Mouse (Mus musculus) spleen, postnatal 10 days (tissue): Measurements from ENCODE around the gene Tomm40.
"Not testable (repeated sequence)": the region's sequence is repeated elsewhere in the genome, so short reads cannot be mapped to it uniquely, and the experiment has no call there.

Experiments used
- DNase-seq, 2 experiments: peaks; one replicate each; pipeline ENCODE4 v3.0.0; 2021 to 2022; ENCODE audit warnings: low spot score in 2 of 2

Gene Tomm40

DNA sequence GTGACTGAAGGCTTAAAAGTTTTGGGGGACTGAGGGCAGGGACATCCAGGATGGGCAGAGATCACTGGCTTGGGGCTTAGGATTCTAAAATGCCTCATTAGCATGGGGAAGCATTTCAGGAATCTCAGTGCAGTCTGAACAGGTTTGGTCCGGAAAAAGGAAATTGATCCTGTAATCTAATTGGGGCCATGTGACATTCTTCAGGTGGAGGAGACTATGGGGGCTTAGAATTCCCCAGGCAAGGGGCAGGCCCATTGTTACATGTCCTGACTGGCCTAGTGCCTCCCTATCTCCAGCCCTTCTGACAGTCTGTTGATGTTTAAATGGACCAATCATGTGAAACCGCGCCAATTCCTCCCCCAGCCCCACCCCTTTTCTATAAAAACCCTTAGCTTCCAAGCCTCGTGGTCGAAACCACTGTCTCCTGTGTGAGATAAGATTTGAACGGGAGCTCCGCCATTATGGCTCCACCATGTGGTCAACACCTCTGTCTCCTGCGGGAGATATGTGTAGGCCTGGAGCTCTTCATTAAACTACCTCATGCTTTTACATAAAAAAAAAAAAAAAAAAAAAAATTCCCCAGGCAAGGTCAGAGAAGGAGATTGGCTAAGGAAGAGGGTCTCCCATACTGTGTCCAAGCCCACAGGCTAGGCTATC, 28.2 kb downstream of the Tomm40 start:
- not testable (repeated sequence) for DNase-seq

DNA sequence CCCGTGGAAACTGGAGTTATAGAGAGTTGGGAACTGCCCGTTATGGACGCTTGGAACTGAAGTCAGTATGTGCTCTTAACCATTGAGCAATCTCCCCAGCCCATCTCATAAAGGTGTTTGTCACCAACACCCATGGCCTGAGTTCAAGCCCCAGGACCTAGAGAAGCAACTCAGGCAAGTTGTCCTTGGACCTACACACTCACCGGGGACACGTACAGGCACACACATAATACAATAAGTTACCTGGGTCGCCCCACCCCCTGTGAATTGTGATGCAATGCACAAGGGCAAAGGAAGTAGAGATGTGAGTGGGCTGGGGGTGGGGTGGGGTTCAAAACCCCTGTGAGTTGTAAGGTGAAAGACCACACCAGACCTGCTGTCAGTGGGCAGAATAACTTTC, 28.7 kb downstream of the Tomm40 start:
- no peak for DNase-seq

DNA sequence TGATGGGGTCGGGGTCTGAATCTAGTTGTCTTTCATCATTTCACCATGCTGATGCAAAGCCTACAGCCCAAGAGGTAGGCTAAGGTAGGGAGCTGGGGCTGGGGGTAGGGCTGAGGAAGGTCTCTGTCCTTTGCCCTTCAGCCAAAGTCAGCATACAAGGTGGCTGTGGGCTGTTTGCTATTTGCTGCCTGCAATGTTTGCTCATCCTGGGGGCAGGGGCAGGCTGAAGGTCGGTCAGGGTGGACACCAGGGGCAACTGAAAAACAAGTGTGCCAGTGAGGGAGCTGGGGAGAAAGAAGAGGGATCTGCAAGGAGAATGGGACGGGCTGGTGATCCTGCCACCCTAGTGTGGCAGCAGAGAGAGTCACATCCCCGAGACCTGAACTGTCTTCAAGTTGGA, 29.9 kb downstream of the Tomm40 start:
- DNase-seq = no peak

DNA sequence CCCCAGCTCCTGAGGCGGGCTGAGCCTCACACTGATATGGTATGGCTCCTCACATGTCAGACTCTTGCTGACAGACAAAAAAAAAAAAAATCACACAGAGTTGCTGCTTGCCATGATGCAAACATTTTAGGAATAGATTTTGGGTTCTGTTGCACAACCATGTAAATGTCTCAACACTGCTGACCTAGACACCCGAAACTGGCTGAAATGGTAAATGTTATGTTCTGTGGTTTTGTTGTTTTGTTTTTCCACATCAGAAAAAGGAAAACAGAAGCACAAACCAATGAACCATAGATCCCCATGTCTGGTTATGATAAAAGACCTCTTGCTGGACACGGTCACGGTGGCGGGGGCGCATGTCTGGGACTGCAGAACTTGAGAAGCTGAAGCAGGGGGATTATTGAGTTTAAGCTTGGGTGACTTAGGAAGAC, 31.5 kb downstream of the Tomm40 start:
- DNase-seq = no peak

DNA sequence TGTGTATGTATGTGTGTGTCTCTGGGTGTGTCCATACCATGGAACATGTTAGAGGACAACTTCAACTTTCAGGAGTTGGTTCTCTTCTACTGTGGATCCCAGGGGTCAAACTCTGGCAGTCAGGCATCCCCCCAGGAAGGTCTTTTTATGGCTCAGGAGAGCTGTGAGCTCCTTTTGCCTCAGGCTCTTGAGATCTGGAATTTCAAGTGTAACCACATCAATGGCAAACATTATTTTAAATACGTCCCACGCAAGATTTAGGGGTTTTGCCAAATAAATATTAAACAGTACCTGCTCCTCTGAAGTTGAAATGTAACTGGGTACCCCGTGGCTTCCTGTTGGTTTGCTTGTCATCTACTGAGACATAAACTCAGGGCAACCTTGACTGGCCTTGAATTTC, 32.3 kb downstream of the Tomm40 start:
- no peak for DNase-seq

DNA sequence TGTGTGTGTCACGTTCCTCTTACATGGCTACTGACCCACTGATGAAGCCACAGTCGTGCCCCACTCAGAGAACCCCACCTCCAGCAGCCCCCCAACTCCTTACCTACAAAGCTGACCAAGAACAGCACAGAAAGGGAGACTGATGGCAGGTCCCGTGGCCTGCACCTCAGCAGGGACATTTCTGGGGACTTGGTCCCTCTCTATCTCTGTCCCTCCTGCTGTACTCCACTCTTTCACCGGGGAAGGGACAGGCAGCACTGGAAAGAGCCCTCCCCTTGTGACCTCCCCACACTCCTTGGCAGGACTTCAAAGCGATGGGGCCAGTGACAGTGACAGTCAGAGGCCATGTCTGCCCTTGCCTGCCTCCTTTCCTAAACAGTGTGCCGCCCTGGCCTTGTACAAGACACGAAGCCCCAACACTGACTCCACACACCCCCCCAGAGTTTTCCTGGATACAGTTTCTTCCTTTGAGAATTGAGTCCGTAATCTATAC, 34.0 kb downstream of the Tomm40 start, which contains the start of the genes Gm44805 and Apoc4:
TSS of gene Gm44805 (minus strand) at position 222 of the 493 bp plus-strand sequence.
TSS of gene Apoc4 (minus strand) at position 278 of the 493 bp plus-strand sequence.
- no peak for DNase-seq

DNA sequence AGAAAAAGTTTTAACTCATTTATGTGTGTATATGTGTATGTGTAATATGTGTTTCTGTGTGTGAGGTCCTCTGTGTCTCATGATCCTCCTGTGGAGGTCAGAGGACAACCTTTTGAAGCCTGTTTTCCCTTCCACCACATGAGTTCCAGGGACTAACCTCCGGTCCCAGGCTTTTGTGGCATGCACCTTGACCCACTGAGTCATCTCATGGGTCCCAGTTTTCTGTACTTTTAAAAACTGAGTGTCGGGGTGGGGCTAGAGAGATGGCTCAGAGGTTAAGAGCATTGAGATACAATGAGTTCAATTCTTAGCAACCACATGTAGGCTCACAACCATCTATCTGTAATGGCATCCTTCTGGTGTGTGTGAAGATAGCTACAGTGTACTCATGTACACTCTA, 34.5 kb downstream of the Tomm40 start:
- DNase-seq = no peak

DNA sequence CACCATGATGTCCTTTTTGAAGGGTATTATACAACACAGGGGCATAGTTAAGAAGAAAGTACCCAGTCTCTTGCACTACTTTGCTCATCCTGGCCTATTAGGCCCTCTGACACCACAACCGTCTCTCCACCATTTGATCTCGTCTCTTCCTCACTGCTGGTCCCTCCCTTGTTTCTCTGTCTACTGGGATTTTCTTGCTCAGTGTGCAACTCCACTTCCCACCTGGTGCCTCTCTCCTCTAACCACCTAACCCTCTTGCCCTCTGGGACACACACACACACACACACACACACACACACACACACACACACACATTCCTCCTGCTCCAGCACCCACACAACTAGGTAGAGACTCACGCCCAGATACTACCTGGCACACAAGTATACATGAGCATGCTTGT, 36.3 kb downstream of the Tomm40 start:
- no peak for DNase-seq

DNA sequence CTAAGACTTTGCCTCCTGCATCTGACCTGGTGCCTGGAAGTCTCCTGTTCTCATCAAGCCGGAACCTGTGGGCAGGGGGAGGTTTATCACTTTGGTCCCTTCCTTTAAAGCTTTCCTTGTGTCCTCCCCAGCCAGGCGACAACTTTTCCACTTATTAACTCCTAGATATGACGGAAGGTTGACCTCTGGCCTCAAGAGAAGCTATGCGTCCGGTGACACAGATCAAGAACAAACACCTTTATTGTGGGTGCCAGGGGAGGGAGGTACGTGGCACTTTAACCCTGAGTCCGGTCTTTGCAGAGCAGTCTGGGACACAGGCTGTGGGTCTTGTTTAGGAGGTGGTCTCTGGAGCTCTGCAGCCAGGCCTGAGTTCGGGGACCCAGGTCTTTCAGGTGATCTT, 37.4 kb downstream of the Tomm40 start, which contains the start of gene Apoc2:
TSS of gene Apoc2 (minus strand) at position 70 of the 400 bp plus-strand sequence.
- no peak for DNase-seq

DNA sequence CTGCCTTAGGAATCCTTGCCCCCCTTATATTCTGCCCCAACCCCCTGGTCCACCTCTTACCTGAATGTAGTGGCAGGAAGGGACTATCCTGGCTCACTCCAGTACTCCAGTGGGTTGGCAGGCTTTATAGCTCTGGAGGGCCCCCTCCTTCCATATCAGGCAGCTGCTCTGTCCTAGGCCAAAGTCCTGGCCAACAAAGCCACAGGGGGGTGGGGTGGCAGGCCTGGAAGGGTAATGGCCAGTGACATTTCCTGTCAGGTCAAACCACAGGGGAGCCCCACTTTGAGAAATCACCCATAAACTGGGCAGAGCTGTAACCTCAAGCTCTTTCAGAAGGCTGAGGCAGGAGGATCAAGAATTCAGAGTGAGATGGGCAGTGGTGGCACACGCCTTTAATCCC, 38.6 kb downstream of the Tomm40 start:
- DNase-seq = no peak

DNA sequence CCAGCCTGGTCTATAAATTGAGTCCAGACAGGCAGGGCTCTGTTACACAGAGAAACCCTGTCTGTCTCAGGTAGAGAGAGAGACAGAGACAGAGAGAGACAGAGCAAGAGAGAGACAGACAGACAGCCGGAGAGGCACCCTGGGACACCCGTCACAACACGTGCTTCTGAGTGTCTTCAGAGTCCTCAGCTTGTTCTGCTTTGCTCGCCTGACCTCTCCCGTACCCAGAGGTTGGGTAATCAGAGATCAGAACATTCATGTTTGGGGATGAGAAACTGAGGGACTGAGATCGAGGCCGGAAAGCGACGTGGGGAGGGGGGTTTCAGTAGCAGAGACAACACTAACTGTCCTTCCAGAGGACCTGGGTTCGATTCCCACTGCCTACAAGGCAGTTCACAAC, 39.4 kb downstream of the Tomm40 start:
- no peak for DNase-seq

DNA sequence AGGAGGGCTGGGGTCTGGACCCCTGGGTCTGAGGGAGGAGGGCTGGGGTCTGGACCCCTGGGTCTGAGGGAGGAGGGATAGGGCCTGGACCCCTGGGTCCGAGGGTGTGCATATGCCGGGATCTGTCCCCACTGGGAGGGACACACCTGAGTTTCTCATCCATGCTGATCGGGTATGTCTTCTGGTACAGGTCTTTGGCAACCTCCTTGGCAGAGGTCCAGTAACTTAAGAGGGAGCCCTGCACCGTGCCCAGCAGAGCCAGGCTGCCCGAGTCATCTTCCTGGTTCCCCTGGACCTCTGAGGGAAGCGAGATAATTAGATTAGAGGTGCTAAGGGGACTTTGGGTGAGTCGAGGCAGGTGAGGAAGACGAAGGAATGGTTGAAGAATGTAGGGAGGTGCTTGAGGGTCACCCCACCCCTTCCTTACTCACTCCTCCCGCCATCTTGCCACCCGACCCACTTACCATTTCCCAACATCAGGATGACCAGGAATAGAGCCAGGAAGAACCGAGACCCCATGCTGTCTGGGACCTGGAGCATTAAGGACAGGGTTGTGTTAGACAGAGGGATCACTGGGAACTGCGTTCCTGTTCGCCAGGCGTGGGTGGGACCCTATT, 42.0 kb downstream of the Tomm40 start:
- DNase-seq = no peak

DNA sequence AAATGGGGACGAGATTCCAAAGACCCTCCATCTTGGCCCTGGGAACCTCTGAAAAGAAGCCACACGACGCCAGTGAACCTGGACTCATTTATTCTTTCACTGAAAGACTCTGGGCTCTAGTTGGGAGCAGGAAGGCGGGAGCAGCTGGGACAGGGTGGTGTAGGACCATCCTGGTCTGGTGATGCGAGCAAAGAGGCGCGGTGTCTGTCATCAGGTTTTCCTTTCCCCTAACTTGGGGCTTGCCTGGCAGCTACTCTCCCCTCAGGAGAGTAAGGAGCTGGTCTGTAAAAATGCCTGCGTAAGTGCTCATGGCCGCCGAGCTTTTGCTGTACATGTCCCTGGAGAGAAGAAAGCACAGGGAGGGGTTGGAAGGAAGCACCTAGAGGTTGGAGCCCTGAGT, 43.7 kb downstream of the Tomm40 start:
- no peak for DNase-seq

DNA sequence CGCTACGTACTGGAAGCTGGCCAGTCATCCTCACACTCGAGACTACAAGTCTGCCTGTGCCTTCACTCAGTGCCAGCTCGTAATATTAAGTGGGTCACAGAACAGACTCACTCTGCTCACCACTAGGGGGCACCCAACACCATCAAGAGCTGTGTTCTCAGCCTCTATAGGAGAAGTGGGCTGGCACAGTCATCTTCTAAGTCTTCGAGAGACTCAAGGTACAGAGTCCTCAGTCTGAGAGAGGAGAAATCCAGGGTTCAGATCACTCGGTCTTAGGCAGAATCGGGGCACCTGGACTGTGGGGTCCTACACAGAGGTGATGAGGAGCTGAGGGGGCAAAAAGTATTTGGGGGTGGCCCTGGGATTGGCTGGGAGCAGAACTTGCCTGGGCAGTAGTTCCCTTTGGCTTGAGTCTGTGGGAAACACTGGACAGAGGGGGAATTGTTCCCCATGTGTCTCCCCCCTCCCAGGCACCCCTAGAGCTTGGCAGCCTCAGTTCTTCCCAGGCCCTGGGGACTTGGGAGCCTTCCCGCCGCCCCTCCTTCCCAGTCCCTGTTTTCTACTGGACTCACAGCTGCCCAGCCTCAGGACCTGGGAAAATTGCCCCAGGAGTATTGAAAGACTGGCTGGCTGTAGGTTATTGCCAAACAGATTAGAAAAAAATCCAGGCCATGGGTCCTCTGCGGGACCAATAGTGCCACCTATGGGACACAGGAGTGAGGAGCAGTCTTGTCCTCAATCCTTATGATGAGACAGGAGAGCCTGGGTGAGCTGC, 46.1 kb downstream of the Tomm40 start:
- DNase-seq = peak; percentile 80 to 93

DNA sequence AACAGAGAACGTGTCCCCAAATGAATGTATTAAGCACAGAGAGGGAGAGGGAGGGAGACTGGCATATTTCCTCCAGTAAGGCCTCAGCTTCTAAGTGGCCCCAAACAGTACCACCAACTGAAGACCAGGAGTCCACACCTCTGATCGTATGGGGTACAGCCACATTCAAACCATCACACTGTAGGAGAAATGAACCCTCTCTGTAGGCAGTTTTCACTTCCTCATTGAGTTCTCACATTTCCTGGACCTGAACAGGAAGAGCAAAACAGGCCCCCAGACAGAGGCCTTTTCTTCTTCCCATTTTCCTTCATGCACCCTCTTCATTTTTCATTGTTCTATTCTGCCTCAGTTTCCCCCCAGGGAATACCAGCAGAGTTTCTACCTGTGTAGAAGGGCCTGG, 47.8 kb downstream of the Tomm40 start:
- DNase-seq = no peak

DNA sequence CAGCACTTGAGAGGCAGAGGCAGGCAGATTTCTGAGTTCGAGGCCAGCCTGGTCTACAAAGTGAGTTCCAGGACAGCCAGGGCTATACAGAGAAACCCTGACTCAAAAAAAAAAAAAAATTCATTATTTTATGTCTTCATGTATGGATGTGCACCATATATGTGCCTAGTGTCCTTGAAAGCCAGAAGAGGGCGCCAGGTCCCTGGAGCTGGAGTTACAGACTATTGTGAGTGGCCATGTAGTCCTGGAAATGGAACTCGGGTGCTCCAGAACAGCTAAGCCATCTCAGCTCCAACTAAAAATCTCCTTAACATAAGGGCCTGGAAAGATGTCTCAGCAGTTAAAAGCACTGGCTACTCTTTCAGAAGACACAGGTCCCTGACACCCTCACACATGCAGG, 48.5 kb downstream of the Tomm40 start:
- peak in 1 of 2 experiments; percentile 34 for DNase-seq

DNA sequence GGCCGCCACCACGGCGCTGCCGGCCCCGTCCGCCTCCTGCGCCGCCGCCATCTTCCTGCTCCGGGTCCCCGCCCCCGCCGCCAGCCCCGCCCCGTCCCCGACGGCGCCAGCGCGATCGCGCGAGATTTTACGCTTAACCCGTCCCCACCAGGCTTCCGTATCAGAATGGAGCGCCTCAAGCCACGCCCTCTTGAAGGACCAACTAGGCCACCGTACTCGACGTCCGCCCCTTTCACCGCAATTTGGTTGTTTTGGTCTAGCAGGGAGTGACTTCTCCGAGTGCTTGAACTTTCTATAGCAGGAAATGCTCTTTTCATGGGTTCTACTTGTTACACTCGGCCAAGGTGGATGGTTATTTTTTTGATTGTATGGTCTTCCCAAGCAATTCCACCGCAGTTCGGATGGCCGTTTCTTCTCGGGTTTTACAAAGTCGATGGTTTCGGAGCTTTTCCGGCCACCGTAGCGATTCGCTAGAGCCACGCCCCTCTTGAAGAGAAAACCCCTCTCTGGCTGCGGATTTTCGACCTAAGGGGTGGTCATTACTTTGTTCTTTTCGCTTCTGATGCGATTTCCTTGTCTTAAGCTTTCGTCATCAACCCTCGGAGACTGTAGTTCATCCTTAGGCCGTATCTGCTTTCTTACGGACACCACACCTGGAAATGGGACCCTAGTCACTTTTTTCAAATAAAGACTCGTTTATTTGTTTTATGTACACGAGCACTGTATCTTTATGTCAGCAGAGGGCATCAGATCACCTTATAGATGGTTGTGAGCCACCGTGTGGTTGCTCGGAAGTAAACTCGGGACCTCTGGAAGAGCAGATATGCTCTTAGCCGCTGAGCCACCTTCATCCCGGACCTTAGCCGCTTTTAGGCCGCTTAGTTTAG, 50.0 kb downstream of the Tomm40 start, which contains the start of gene Clptm1:
TSS of gene Clptm1 (minus strand) at position 79 of the 887 bp plus-strand sequence.
- peak; percentile 93 to 98 for DNase-seq

DNA sequence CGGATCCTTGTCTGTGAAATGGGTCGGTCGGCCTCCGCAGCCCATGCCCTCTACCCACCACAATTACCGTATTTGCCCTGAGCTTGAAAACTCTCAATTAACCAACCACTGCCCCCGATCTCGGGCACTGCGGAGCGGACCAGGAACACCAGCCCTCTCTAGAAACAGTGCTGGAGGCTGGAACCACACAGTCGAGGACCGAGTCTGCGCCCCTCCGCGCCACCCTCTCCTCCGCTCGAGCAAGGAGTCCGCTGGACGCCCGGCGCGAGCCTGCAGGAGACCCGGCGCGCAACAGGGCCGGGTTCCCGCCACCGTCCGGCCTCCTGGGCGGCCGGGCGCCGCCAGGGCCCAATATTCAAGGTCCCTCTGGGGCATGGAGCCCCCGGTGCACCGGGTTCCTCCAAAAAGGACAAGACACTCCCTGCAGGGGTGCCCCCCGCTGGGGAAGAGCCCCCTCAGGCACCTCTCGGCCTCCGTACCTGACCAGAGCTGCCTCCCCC, 50.7 kb downstream of the Tomm40 start:
- no peak for DNase-seq

DNA sequence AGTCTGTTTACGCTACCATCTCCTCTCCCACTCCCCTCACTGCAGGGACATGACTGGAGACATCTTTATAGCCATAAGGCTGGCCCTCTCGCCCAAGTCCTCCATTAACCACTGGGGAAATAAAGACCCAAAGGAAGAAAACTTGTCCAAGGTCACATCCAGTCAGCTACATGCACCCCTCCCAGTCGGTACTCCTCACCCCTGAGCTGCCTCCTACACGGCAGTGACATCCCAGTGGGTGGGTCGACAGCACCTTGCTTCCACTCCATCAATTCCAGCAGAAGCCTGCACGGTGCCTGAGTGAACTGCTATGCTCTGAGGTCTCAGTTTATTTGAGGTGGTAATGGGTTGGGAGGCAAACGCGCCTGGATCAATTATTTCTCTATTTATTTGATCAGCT, 51.3 kb downstream of the Tomm40 start:
- peak in 1 of 2 experiments; percentile 39 for DNase-seq

DNA sequence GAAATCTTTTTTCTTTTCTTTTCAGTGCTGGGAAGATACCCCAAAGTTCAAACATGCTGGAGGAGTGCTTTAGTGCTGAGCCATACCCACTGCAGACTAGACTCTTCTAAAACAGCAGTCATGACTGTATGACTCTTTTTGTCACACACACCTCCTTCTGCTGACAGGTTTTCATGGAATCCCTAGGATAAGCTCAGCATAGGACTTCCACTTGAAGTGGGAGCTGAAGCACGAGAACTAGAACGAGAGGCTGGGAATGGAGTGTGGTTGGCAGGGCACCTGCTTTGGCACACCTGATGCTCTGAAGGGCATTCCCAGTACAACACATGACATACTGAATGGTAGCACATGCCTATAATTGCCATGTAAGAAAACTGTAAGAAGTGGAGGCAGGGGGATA, 62.6 kb downstream of the Tomm40 start:
- DNase-seq = no peak
